10 mouse cellular contexts compared by ENCODE assay signal in genomic region chr3:121891338-121891737, GRCm38 (mm10).
A peak's percentile ranks its signal among the peaks of the same experiment; 100 is the strongest.
DNase-seq lines count a peak whose midpoint lies in the region; ATAC-seq lines count a peak whose summit lies in the region.
"Had no signal": no experiment of that assay in that cellular context is flagged by ENCODE, and none has a peak within 500 bp of the region (broad histone marks: within the 10 kb centered on the region; RNA-seq: fewer than 3 reads in every experiment).

No protein-coding gene starts in this region.

- 41% methylated on average over 9 of the region's 9 CpGs for whole genome bisulfite sequencing in embryonic facial prominence, embryonic 14.5 days
- 34% methylated on average over 9 of the region's 9 CpGs for WGBS in intestine, embryonic 16.5 days
- 9% methylated on average over 9 of the region's 9 CpGs for WGBS in lung, embryonic 15.5 days

- peak overlapping the region; percentile 10; the same call in 1 of the 2 replicates for H3K4me2 ChIP-seq in embryonic facial prominence, embryonic 14.5 days (ENCODE audit: low read depth, low read length)
- 0 out of 2 replicates have a peak overlapping the region, but pooled peaks have one; percentile 7 for H3K4me2 ChIP-seq in intestine, embryonic 16.5 days (ENCODE audit: low read depth, low read length)
- peak overlapping the region; percentile 29 for H3K4me2 ChIP-seq in lung, embryonic 15.5 days

- no peaks in the 10 kb centered on the region for H3K36me3 ChIP-seq in embryonic facial prominence, embryonic 14.5 days (ENCODE audit: control insufficient read depth, insufficient read depth, low read length)
- no peaks in the 10 kb centered on the region for H3K36me3 ChIP-seq in intestine, embryonic 16.5 days (ENCODE audit: control insufficient read depth, insufficient read depth, low read length)
- no peaks in the 10 kb centered on the region for H3K36me3 ChIP-seq in lung, embryonic 15.5 days

- no peak overlapping the region for H3K4me3 ChIP-seq in embryonic facial prominence, embryonic 14.5 days (ENCODE audit: low read depth, low read length)
- H3K4me3 ChIP-seq in intestine, embryonic 16.5 days (ENCODE audit: low read length) = no peak overlapping the region
- no peak overlapping the region for H3K4me3 ChIP-seq in lung, embryonic 15.5 days
- H3K4me3 ChIP-seq: myocyte had no signal

- H3K9ac ChIP-seq in embryonic facial prominence, embryonic 14.5 days (ENCODE audit: low read depth, low read length) = no peak overlapping the region
- no peak overlapping the region for H3K9ac ChIP-seq in intestine, embryonic 16.5 days (ENCODE audit: low read depth, low read length)
- H3K9ac ChIP-seq in lung, embryonic 15.5 days = no peak overlapping the region

- no peak for ATAC-seq in embryonic facial prominence, embryonic 14.5 days (ENCODE audit: low read depth)
- peak; percentile 68 for ATAC-seq in intestine, embryonic 16.5 days
- ATAC-seq in lung, embryonic 15.5 days (ENCODE audit: borderline replicate concordance, extremely low read depth, low FRiP score, low TSS enrichment) = no peak

- 0 out of 2 replicates have a peak, but pooled peaks cover 3% of the 10 kb centered on the region for H3K27me3 ChIP-seq in embryonic facial prominence, embryonic 14.5 days (replicated peaks; ENCODE audit: control insufficient read depth, insufficient read depth, low read length)
- no peaks in the 10 kb centered on the region for H3K27me3 ChIP-seq in intestine, embryonic 16.5 days (replicated peaks; ENCODE audit: control insufficient read depth, insufficient read depth, low read length)
- H3K27me3 ChIP-seq in lung, embryonic 15.5 days = no peaks in the 10 kb centered on the region

- H3K27ac ChIP-seq in embryonic facial prominence, embryonic 14.5 days (replicated peaks; ENCODE audit: low read depth, low read length) = no peak overlapping the region
- no peak overlapping the region for H3K27ac ChIP-seq in intestine, embryonic 16.5 days (ENCODE audit: low read length)
- peak overlapping the region; percentile 20; the same call in 1 of the 2 replicates for H3K27ac ChIP-seq in lung, embryonic 15.5 days

- no peaks in the 10 kb centered on the region for H3K9me3 ChIP-seq in embryonic facial prominence, embryonic 14.5 days (ENCODE audit: control insufficient read depth, low read length)
- H3K9me3 ChIP-seq in intestine, embryonic 16.5 days (ENCODE audit: control insufficient read depth, low read length) = no peaks in the 10 kb centered on the region
- H3K9me3 ChIP-seq in lung, embryonic 15.5 days = no peaks in the 10 kb centered on the region

- DNase-seq in kidney, adult 9 months = peak; percentile 51
- DNase-seq in kidney, postnatal 10 days = no peak
- DNase-seq in embryonic facial prominence, embryonic 14.5 days (ENCODE audit: low spot score) = no peak
- no peak for DNase-seq in natural killer cell, adult 2 months (ENCODE audit: low spot score in 2 of 2)
- no peak for DNase-seq in testis, postnatal 14 days (ENCODE audit: low spot score)
- no peak for DNase-seq in adrenal gland, adult 2 months
- DNase-seq: cerebellum, postnatal 14 days had no signal

- peaks cover 4% of the 10 kb centered on the region for H3K4me1 ChIP-seq in embryonic facial prominence, embryonic 14.5 days (ENCODE audit: control insufficient read depth, insufficient read depth, low read length)
- peaks cover 6% of the 10 kb centered on the region; the same call in 1 of the 2 replicates for H3K4me1 ChIP-seq in intestine, embryonic 16.5 days (ENCODE audit: control insufficient read depth, insufficient read depth, low read length)
- H3K4me1 ChIP-seq in lung, embryonic 15.5 days = peaks cover 18% of the 10 kb centered on the region
